Mouse (Mus musculus): Measurements from ENCODE around the gene Ptcd1. TPM values are rescaled to one million over a fixed set of nuclear protein-coding genes. Genes with fewer than 3 reads are reported as not detected.
A peak's percentile ranks its signal among the peaks of the same experiment; 100 is the strongest.

Gene Ptcd1
- polyA plus RNA-seq, 1 experiment from 2014 or later = 15.6 TPM

- H3K9ac ChIP-seq (ENCODE audit: low read length) = no peak overlapping the region
- no peak for ATAC-seq (ENCODE audit: low FRiP score)
- peaks cover 14% of the 10 kb centered on the region for H3K36me3 ChIP-seq (ENCODE audit: control insufficient read depth, insufficient read depth, low read length)
- H3K4me1 ChIP-seq (ENCODE audit: control insufficient read depth, insufficient read depth, low read length) = no peaks in the 10 kb centered on the region
- DNase-seq (ENCODE audit: low spot score, missing footprints) = peak; percentile 76
- H3K4me2 ChIP-seq = no peak overlapping the region
- 94% methylated on average over 19 of the region's 19 CpGs for WGBS
- H3K4me3 ChIP-seq (ENCODE audit: low read depth, low read length) = no peak overlapping the region
- H3K27me3 ChIP-seq (ENCODE audit: control insufficient read depth, insufficient read depth, low read length) = no peaks in the 10 kb centered on the region
- H3K27ac ChIP-seq (ENCODE audit: low read depth, low read length) = no peak overlapping the region
- no peaks in the 10 kb centered on the region for H3K9me3 ChIP-seq (ENCODE audit: control insufficient read depth, low read length)
Observed at GRCm38 (mm10) chr5:145123396-145123795, 43.5 kb downstream of the Ptcd1 start.

- Histone ChIP-seq H3K36me3 (ENCODE audit: control insufficient read depth, insufficient read depth, low read length) (no peaks in the 10 kb centered on the region), H3K9me3 (ENCODE audit: control insufficient read depth, low read length) (no peaks in the 10 kb centered on the region), H3K9ac (ENCODE audit: low read length) (no peak overlapping the region), H3K27ac (ENCODE audit: low read depth, low read length) (no peak overlapping the region), H3K4me1 (ENCODE audit: control insufficient read depth, insufficient read depth, low read length) (no peaks in the 10 kb centered on the region), H3K4me2 (no peak overlapping the region), H3K27me3 (ENCODE audit: control insufficient read depth, insufficient read depth, low read length) (no peaks in the 10 kb centered on the region), H3K4me3 (ENCODE audit: low read depth, low read length) (no peak overlapping the region)
- ATAC-seq (ENCODE audit: low FRiP score) = no peak
- DNase-seq (ENCODE audit: low spot score, missing footprints) = no peak
- 81% methylated on average over 7 of the region's 7 CpGs for WGBS
Observed at GRCm38 (mm10) chr5:145120921-145121320, 46.0 kb downstream of the Ptcd1 start.

- ATAC-seq (ENCODE audit: low FRiP score) (no peak), DNase-seq (ENCODE audit: low spot score, missing footprints) (no peak)
- WGBS = 85% methylated on average over 2 of the region's 2 CpGs
- Histone ChIP-seq H3K4me2 (no peak overlapping the region), H3K4me1 (ENCODE audit: control insufficient read depth, insufficient read depth, low read length) (no peaks in the 10 kb centered on the region), H3K27me3 (ENCODE audit: control insufficient read depth, insufficient read depth, low read length) (peaks cover 6% of the 10 kb centered on the region; the same call in 1 of the 2 replicates), H3K36me3 (ENCODE audit: control insufficient read depth, insufficient read depth, low read length) (no peaks in the 10 kb centered on the region), H3K27ac (ENCODE audit: low read depth, low read length) (no peak overlapping the region), H3K9ac (ENCODE audit: low read length) (no peak overlapping the region), H3K9me3 (ENCODE audit: control insufficient read depth, low read length) (no peaks in the 10 kb centered on the region), H3K4me3 (ENCODE audit: low read depth, low read length) (no peak overlapping the region)
Observed at GRCm38 (mm10) chr5:145119385-145119784, 47.5 kb downstream of the Ptcd1 start.

GRCm38 (mm10) chr5:145118461-145118860, 48.4 kb downstream of the Ptcd1 start:
- no peaks in the 10 kb centered on the region for H3K36me3 ChIP-seq (ENCODE audit: control insufficient read depth, insufficient read depth, low read length)
- H3K9ac ChIP-seq (ENCODE audit: low read length) = no peak overlapping the region
- H3K4me3 ChIP-seq (ENCODE audit: low read depth, low read length) = no peak overlapping the region
- 88% methylated on average over 5 of the region's 5 CpGs for WGBS
- H3K4me2 ChIP-seq = no peak overlapping the region
- DNase-seq (ENCODE audit: low spot score, missing footprints) (no peak), ATAC-seq (ENCODE audit: low FRiP score) (no peak)
- no peaks in the 10 kb centered on the region for H3K9me3 ChIP-seq (ENCODE audit: control insufficient read depth, low read length)
- no peaks in the 10 kb centered on the region for H3K4me1 ChIP-seq (ENCODE audit: control insufficient read depth, insufficient read depth, low read length)
- peaks cover 12% of the 10 kb centered on the region for H3K27me3 ChIP-seq (ENCODE audit: control insufficient read depth, insufficient read depth, low read length)
- no peak overlapping the region for H3K27ac ChIP-seq (ENCODE audit: low read depth, low read length)

- Histone ChIP-seq H3K4me1 (ENCODE audit: control insufficient read depth, insufficient read depth, low read length) (no peaks in the 10 kb centered on the region), H3K36me3 (ENCODE audit: control insufficient read depth, insufficient read depth, low read length) (no peaks in the 10 kb centered on the region), H3K9me3 (ENCODE audit: control insufficient read depth, low read length) (no peaks in the 10 kb centered on the region), H3K4me3 (ENCODE audit: low read depth, low read length) (no peak overlapping the region), H3K4me2 (no peak overlapping the region), H3K27ac (ENCODE audit: low read depth, low read length) (no peak overlapping the region), H3K9ac (ENCODE audit: low read length) (no peak overlapping the region), H3K27me3 (ENCODE audit: control insufficient read depth, insufficient read depth, low read length) (peaks cover 12% of the 10 kb centered on the region)
- DNase-seq (ENCODE audit: low spot score, missing footprints) (no peak), ATAC-seq (ENCODE audit: low FRiP score) (no peak)
- WGBS = 70% methylated on average over 6 of the region's 6 CpGs
Observed at GRCm38 (mm10) chr5:145118005-145118404, 48.9 kb downstream of the Ptcd1 start.

GRCm38 (mm10) chr5:145116916-145117315, 50.0 kb downstream of the Ptcd1 start:
- no peaks in the 10 kb centered on the region for H3K4me1 ChIP-seq (ENCODE audit: control insufficient read depth, insufficient read depth, low read length)
- ATAC-seq (ENCODE audit: low FRiP score) = no peak; the same call in 1 of the 2 replicates
- no peaks in the 10 kb centered on the region for H3K9me3 ChIP-seq (ENCODE audit: control insufficient read depth, low read length)
- 40% methylated on average over 10 of the region's 10 CpGs for WGBS
- no peak overlapping the region for H3K9ac ChIP-seq (ENCODE audit: low read length)
- DNase-seq (ENCODE audit: low spot score, missing footprints) = peak; percentile 90
- no peak overlapping the region for H3K4me2 ChIP-seq
- no peak overlapping the region for H3K27ac ChIP-seq (ENCODE audit: low read depth, low read length)
- H3K27me3 ChIP-seq (ENCODE audit: control insufficient read depth, insufficient read depth, low read length) = peaks cover 12% of the 10 kb centered on the region
- no peak overlapping the region for H3K4me3 ChIP-seq (ENCODE audit: low read depth, low read length)
- H3K36me3 ChIP-seq (ENCODE audit: control insufficient read depth, insufficient read depth, low read length) = no peaks in the 10 kb centered on the region

- Histone ChIP-seq H3K27me3 (ENCODE audit: control insufficient read depth, insufficient read depth, low read length) (peaks cover 12% of the 10 kb centered on the region), H3K9me3 (ENCODE audit: control insufficient read depth, low read length) (no peaks in the 10 kb centered on the region), H3K4me2 (no peak overlapping the region), H3K36me3 (ENCODE audit: control insufficient read depth, insufficient read depth, low read length) (no peaks in the 10 kb centered on the region), H3K4me1 (ENCODE audit: control insufficient read depth, insufficient read depth, low read length) (no peaks in the 10 kb centered on the region), H3K4me3 (ENCODE audit: low read depth, low read length) (no peak overlapping the region), H3K9ac (ENCODE audit: low read length) (no peak overlapping the region), H3K27ac (ENCODE audit: low read depth, low read length) (no peak overlapping the region)
- DNase-seq (ENCODE audit: low spot score, missing footprints) (peak; percentile 80), ATAC-seq (ENCODE audit: low FRiP score) (no peak)
- 67% methylated on average over 4 of the region's 4 CpGs for WGBS
Observed at GRCm38 (mm10) chr5:145116316-145116715, 50.6 kb downstream of the Ptcd1 start.

- Histone ChIP-seq H3K9me3 (ENCODE audit: control insufficient read depth, low read length) (no peaks in the 10 kb centered on the region), H3K27me3 (ENCODE audit: control insufficient read depth, insufficient read depth, low read length) (peaks cover 12% of the 10 kb centered on the region), H3K4me3 (ENCODE audit: low read depth, low read length) (no peak overlapping the region), H3K36me3 (ENCODE audit: control insufficient read depth, insufficient read depth, low read length) (no peaks in the 10 kb centered on the region), H3K27ac (ENCODE audit: low read depth, low read length) (no peak overlapping the region), H3K4me1 (ENCODE audit: control insufficient read depth, insufficient read depth, low read length) (no peaks in the 10 kb centered on the region), H3K4me2 (no peak overlapping the region), H3K9ac (ENCODE audit: low read length) (no peak overlapping the region)
- ATAC-seq (ENCODE audit: low FRiP score) (no peak), DNase-seq (ENCODE audit: low spot score, missing footprints) (peak; percentile 70)
- WGBS = 91% methylated on average over 5 of the region's 5 CpGs
Observed at GRCm38 (mm10) chr5:145115736-145116135, 51.2 kb downstream of the Ptcd1 start.

GRCm38 (mm10) chr5:145114606-145115473, 52.1 kb downstream of the Ptcd1 start:
- 18% methylated on average over 40 of the region's 40 CpGs for WGBS
- H3K27ac ChIP-seq (ENCODE audit: low read depth, low read length) = no peak overlapping the region
- peak; percentile 22 for ATAC-seq (ENCODE audit: low FRiP score)

More at GRCm38 (mm10) chr5:145114606-145115473, 52.1 kb downstream of the Ptcd1 start:
- H3K9ac ChIP-seq (ENCODE audit: low read length) = peak overlapping the region; percentile 56
- H3K4me1 ChIP-seq (ENCODE audit: control insufficient read depth, insufficient read depth, low read length) = no peaks in the 10 kb centered on the region
- H3K36me3 ChIP-seq (ENCODE audit: control insufficient read depth, insufficient read depth, low read length) = 0 out of 2 replicates have a peak, but pooled peaks cover 2% of the 10 kb centered on the region
- H3K9me3 ChIP-seq (ENCODE audit: control insufficient read depth, low read length) = no peaks in the 10 kb centered on the region
- peak; percentile 90 for DNase-seq (ENCODE audit: low spot score, missing footprints)
- H3K4me2 ChIP-seq = peak overlapping the region; percentile 59
- peak overlapping the region; percentile 50 for H3K4me3 ChIP-seq (ENCODE audit: low read depth, low read length)
- peaks cover 12% of the 10 kb centered on the region for H3K27me3 ChIP-seq (ENCODE audit: control insufficient read depth, insufficient read depth, low read length)
